Mouse (Mus musculus) testis, adult 2 months (tissue): ENCODE measurements around the gene Atxn7l3.

ENCODE experiments used
- CTCF ChIP-seq: fragments of 200-500 bp; IDR thresholded peaks from 2 replicates; pipeline ENCODE4 v1.5.1; 2012; ENCODE audit warnings: low read depth, mild to moderate bottlenecking, inconsistent platforms, low read length, moderate library complexity; ENCODE audit not compliant: control insufficient read depth, insufficient read depth, insufficient replicate concordance
- POLR2A ChIP-seq: fragments of 200-500 bp; IDR thresholded peaks from 2 replicates; pipeline ENCODE4 v1.6.1; 2012; ENCODE audit warnings: low read depth, mild to moderate bottlenecking, inconsistent platforms, low read length, moderate library complexity; ENCODE audit not compliant: control insufficient read depth

GRCm38 (mm10) chr11:102344458-102344857, 48.0 kb upstream of the Atxn7l3 start:
- TF ChIP-seq CTCF (no peak), POLR2A (no peak)
